Comparison of ENCODE assay signal across 8 mouse cellular contexts in the genomic region with DNA sequence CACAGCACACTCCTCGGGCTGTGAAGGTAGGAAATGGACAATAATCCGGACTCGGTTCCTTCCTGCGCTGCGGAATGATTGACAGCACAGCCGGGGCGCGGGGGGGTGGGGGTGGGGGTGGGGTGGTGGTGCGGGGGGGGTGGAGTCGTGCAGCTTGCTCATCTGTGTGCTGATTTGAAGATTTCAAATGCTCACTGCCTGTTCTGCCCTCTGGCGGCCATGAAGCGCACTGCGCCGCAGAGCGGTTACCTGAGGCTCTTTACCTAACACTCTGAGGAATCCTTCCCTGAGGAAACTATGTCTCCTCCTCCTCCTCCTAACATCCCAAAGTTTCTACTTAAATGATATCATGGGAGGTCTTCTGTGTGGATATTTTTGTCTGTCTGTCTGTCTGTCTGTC. TPM values are rescaled to one million over a fixed set of nuclear protein-coding genes. Genes with fewer than 3 reads are reported as not detected.
DNase-seq lines count a peak whose midpoint lies in the region; ATAC-seq and TF ChIP-seq lines count a peak whose summit lies in the region.

No protein-coding gene starts in this region.

- TF ChIP-seq CTCF in brain, embryonic 14.5 days (IDR thresholded peaks at IDR 0.05; ENCODE audit: borderline replicate concordance, extremely low read depth, insufficient read depth, insufficient read length), result peak; percentile 90
- TF ChIP-seq CTCF in hindbrain, postnatal 0 days (IDR thresholded peaks at IDR 0.05; ENCODE audit: low read depth), result peak; percentile 80

- H3K4me2 ChIP-seq in forebrain, embryonic 11.5 days (ENCODE audit: low read depth, low read length, severe bottlenecking), result no peak overlapping the region
- H3K4me2 ChIP-seq in hindbrain, postnatal 0 days (ENCODE audit: low read depth, low read length), result peak overlapping the region; percentile 38; the same call in 1 of the 2 replicates
- H3K4me2 ChIP-seq in midbrain, embryonic 11.5 days, result peak overlapping the region; percentile 20

- TF ChIP-seq POLR2A in brain, embryonic 14.5 days (IDR thresholded peaks at IDR 0.05; ENCODE audit: borderline replicate concordance, extremely low read depth, insufficient read depth, insufficient read length, poor library complexity, severe bottlenecking), result no peak

- no peak for ATAC-seq in cerebellum, adult (ENCODE audit: insufficient number of reproducible peaks, low FRiP score, low TSS enrichment)
- 0 out of 2 replicates have a peak, but pooled peaks have one; percentile 10 for ATAC-seq in forebrain, embryonic 11.5 days (replicated peaks; ENCODE audit: low FRiP score)
- ATAC-seq in hindbrain, postnatal 0 days, result peak; percentile 33; the same call in 1 of the 2 replicates
- ATAC-seq in midbrain, embryonic 11.5 days (ENCODE audit: low FRiP score), result peak; percentile 30; the same call in 1 of the 2 replicates

- no peaks in the 10 kb centered on the region for H3K9me3 ChIP-seq in forebrain, embryonic 11.5 days (ENCODE audit: control insufficient read depth, low read length)
- H3K9me3 ChIP-seq in hindbrain, postnatal 0 days (ENCODE audit: low read length), result no peaks in the 10 kb centered on the region
- H3K9me3 ChIP-seq in limb, embryonic 10.5 days (replicated peaks), result no peaks in the 10 kb centered on the region
- no peaks in the 10 kb centered on the region for H3K9me3 ChIP-seq in midbrain, embryonic 11.5 days (ENCODE audit: control insufficient read depth, low read length)

- H3K9ac ChIP-seq in forebrain, embryonic 11.5 days (ENCODE audit: low read length), result no peak overlapping the region
- no peak overlapping the region for H3K9ac ChIP-seq in hindbrain, postnatal 0 days (replicated peaks; ENCODE audit: low read length)
- H3K9ac ChIP-seq in midbrain, embryonic 11.5 days (ENCODE audit: low read length), result no peak overlapping the region

- H3K27ac ChIP-seq in forebrain, embryonic 11.5 days (ENCODE audit: low read depth, low read length), result no peak overlapping the region
- H3K27ac ChIP-seq in hindbrain, postnatal 0 days, result no peak overlapping the region
- no peak overlapping the region for H3K27ac ChIP-seq in limb, embryonic 10.5 days
- no peak overlapping the region for H3K27ac ChIP-seq in midbrain, embryonic 11.5 days (ENCODE audit: low read depth, low read length)

- H3K36me3 ChIP-seq in forebrain, embryonic 11.5 days (ENCODE audit: control insufficient read depth, insufficient read depth, low read length), result no peaks in the 10 kb centered on the region
- H3K36me3 ChIP-seq in hindbrain, postnatal 0 days (ENCODE audit: insufficient read depth, low read length), result no peaks in the 10 kb centered on the region
- H3K36me3 ChIP-seq in limb, embryonic 10.5 days, result no peaks in the 10 kb centered on the region
- no peaks in the 10 kb centered on the region for H3K36me3 ChIP-seq in midbrain, embryonic 11.5 days (ENCODE audit: control insufficient read depth, insufficient read depth, low read length)

- no peaks in the 10 kb centered on the region for H3K27me3 ChIP-seq in forebrain, embryonic 11.5 days (ENCODE audit: control insufficient read depth, insufficient read depth, low read length)
- H3K27me3 ChIP-seq in hindbrain, postnatal 0 days (ENCODE audit: insufficient read depth, low read length), result no peaks in the 10 kb centered on the region
- no peaks in the 10 kb centered on the region for H3K27me3 ChIP-seq in limb, embryonic 10.5 days (ENCODE audit: low read depth, poor library complexity, severe bottlenecking)
- H3K27me3 ChIP-seq in midbrain, embryonic 11.5 days (ENCODE audit: control insufficient read depth, insufficient read depth, low read length), result no peaks in the 10 kb centered on the region

- no peaks in the 10 kb centered on the region for H3K4me1 ChIP-seq in forebrain, embryonic 11.5 days (replicated peaks; ENCODE audit: control insufficient read depth, insufficient read depth, low read length)
- no peaks in the 10 kb centered on the region for H3K4me1 ChIP-seq in hindbrain, postnatal 0 days (ENCODE audit: insufficient read depth, low read length)
- peaks cover 8% of the 10 kb centered on the region for H3K4me1 ChIP-seq in limb, embryonic 10.5 days
- H3K4me1 ChIP-seq in midbrain, embryonic 11.5 days (ENCODE audit: control insufficient read depth, insufficient read depth, low read length), result no peaks in the 10 kb centered on the region

- WGBS in forebrain, embryonic 11.5 days, result 14% methylated on average over 12 of the region's 15 CpGs
- WGBS in hindbrain, postnatal 0 days, result 7% methylated on average over 14 of the region's 15 CpGs
- WGBS in limb, embryonic 10.5 days, result 6% methylated on average over 15 of the region's 15 CpGs
- WGBS in midbrain, embryonic 11.5 days, result 5% methylated on average over 15 of the region's 15 CpGs

- DNase-seq in cerebellum, adult 11 months, result peak; percentile 72
- DNase-seq in brain, embryonic 14.5 days (ENCODE audit: low read depth), result peak; percentile 56
- peak; percentile 82 for DNase-seq in forebrain, embryonic 11.5 days (ENCODE audit: low spot score)
- DNase-seq in hindbrain, postnatal 0 days (ENCODE audit: low spot score), result peak; percentile 71
- peak; percentile 78 for DNase-seq in limb, embryonic 10.5 days (ENCODE audit: low spot score)
- DNase-seq in midbrain, embryonic 11.5 days (ENCODE audit: low spot score, missing footprints), result no peak
- peak; percentile 29 for DNase-seq in spleen, adult 12 weeks (ENCODE audit: low spot score)

- no peak overlapping the region for H3K4me3 ChIP-seq in forebrain, embryonic 11.5 days (ENCODE audit: low read depth, low read length)
- no peak overlapping the region for H3K4me3 ChIP-seq in hindbrain, postnatal 0 days (ENCODE audit: low read length)
- peak overlapping the region; percentile 12; the same call in 1 of the 2 replicates for H3K4me3 ChIP-seq in limb, embryonic 10.5 days
- no peak overlapping the region for H3K4me3 ChIP-seq in midbrain, embryonic 11.5 days (ENCODE audit: low read depth, low read length)

RNA-seq across cellular contexts. Expression of a gene that starts 6.2 kb away (rescaled TPM):
- polyA plus RNA-seq in brain, embryonic 14.5 days (2012; rRNA removed), result 2.7 and 3.0 TPM in 2 replicates
- 1.1 and 1.8 TPM in 2 replicates for polyA plus RNA-seq in forebrain, embryonic 11.5 days (2014; fragmentation: Nextera tagmentation; extraction: Ambion mirVana)
- 1.5 and 2.9 TPM in 2 replicates for total RNA-seq in hindbrain, postnatal 0 days (2014; rRNA removed)
- polyA plus RNA-seq in hindbrain, postnatal 0 days (2015; fragmentation: Nextera tagmentation; extraction: Ambion mirVana), result 2.7 and 3.0 TPM in 2 replicates
- 0.98 and 1.1 TPM in 2 replicates for polyA plus RNA-seq in limb, embryonic 10.5 days (2016; fragmentation: Nextera tagmentation; extraction: Ambion mirVana)
- polyA plus RNA-seq in midbrain, embryonic 11.5 days (2014; fragmentation: Nextera tagmentation; extraction: Ambion mirVana), result 1.1 and 1.6 TPM in 2 replicates

RNA-seq across cellular contexts. Expression of a gene that starts 25.7 kb away (rescaled TPM):
- polyA plus RNA-seq in brain, embryonic 14.5 days (2012; rRNA removed), result 0.85 and 1.2 TPM in 2 replicates
- polyA plus RNA-seq in forebrain, embryonic 11.5 days (2014; fragmentation: Nextera tagmentation; extraction: Ambion mirVana), result 0.21 and 0.24 TPM in 2 replicates
- 4.9 and 5.4 TPM in 2 replicates for total RNA-seq in hindbrain, postnatal 0 days (2014; rRNA removed)
- 0.52 and 0.74 TPM in 2 replicates for polyA plus RNA-seq in hindbrain, postnatal 0 days (2015; fragmentation: Nextera tagmentation; extraction: Ambion mirVana)
- 0.28 and 0.75 TPM in 2 replicates for polyA plus RNA-seq in limb, embryonic 10.5 days (2016; fragmentation: Nextera tagmentation; extraction: Ambion mirVana)
- polyA plus RNA-seq in midbrain, embryonic 11.5 days (2014; fragmentation: Nextera tagmentation; extraction: Ambion mirVana), result 0.10 and 0.15 TPM in 2 replicates

RNA-seq across cellular contexts. Expression of a gene that starts 35.9 kb away (rescaled TPM):
- not detected in 2 replicates for polyA plus RNA-seq in brain, embryonic 14.5 days (2012; rRNA removed)
- not detected in 2 replicates for polyA plus RNA-seq in forebrain, embryonic 11.5 days (2014; fragmentation: Nextera tagmentation; extraction: Ambion mirVana)
- not detected in 2 replicates for total RNA-seq in hindbrain, postnatal 0 days (2014; rRNA removed)
- not detected in 2 replicates for polyA plus RNA-seq in hindbrain, postnatal 0 days (2015; fragmentation: Nextera tagmentation; extraction: Ambion mirVana)
- polyA plus RNA-seq in limb, embryonic 10.5 days (2016; fragmentation: Nextera tagmentation; extraction: Ambion mirVana), result not detected in 2 replicates
- not detected in 2 replicates for polyA plus RNA-seq in midbrain, embryonic 11.5 days (2014; fragmentation: Nextera tagmentation; extraction: Ambion mirVana)
